Mouse (Mus musculus) G1E (cell line): ENCODE data around the gene Tln2. TPM values are rescaled to one million over a fixed set of nuclear protein-coding genes. Genes with fewer than 3 reads are reported as not detected.

Experiments used
- ATAC-seq: 2 replicates; pipeline ENCODE4 v1.8.0; 2016; ENCODE audit warnings: mild to moderate bottlenecking; ENCODE audit not compliant: insufficient number of reproducible peaks, poor library complexity, low FRiP score, severe bottlenecking; ENCODE audit errors: extremely low read depth
- DNase-seq: peaks from one replicate; pipeline ENCODE4 v3.0.0; 2012; ENCODE audit warnings: low spot score
- H3K27me3 ChIP-seq: 2 replicates; pipeline ENCODE4 v1.6.1; 2012; ENCODE audit warnings: mild to moderate bottlenecking, low read length, inconsistent platforms; ENCODE audit not compliant: insufficient read depth
- H3K36me3 ChIP-seq: replicated peaks from 2 replicates; pipeline ENCODE3; 2012; ENCODE audit warnings: mild to moderate bottlenecking, inconsistent platforms
- H3K4me1 ChIP-seq: 2 replicates; pipeline ENCODE4 v1.6.1; 2012; ENCODE audit warnings: low read depth, low read length, inconsistent platforms, mixed read lengths; ENCODE audit not compliant: insufficient read depth
- H3K4me3 ChIP-seq: 2 replicates; pipeline ENCODE4 v1.5.1; 2012; ENCODE audit warnings: low read depth, mild to moderate bottlenecking, inconsistent platforms, low read length, moderate library complexity, mixed read lengths
- H3K9me3 ChIP-seq: replicated peaks from 2 replicates; pipeline ENCODE4 v1.6.1; 2012; ENCODE audit warnings: inconsistent platforms
- CTCF ChIP-seq: IDR thresholded peaks from 2 replicates; pipeline ENCODE4 v1.5.1; 2012; ENCODE audit warnings: low read depth, low read length, inconsistent platforms, mixed read lengths
- GATA1 ChIP-seq: IDR thresholded peaks from 2 replicates; pipeline ENCODE4 v1.6.1; 2012; ENCODE audit warnings: borderline replicate concordance, low read length, inconsistent platforms, mixed read lengths
- GATA2 ChIP-seq: IDR thresholded peaks from 2 replicates; pipeline ENCODE4 v1.6.1; 2012; ENCODE audit warnings: low read depth, low read length, inconsistent platforms, borderline replicate concordance
- POLR2AphosphoS5 ChIP-seq: IDR thresholded peaks from 2 replicates; pipeline ENCODE4 v1.6.1; 2012; ENCODE audit warnings: low read depth, low read length, inconsistent platforms; ENCODE audit not compliant: insufficient replicate concordance
- TAL1 ChIP-seq: conservative IDR thresholded peaks from 2 replicates; pipeline ENCODE4 v1.6.1; 2012; ENCODE audit warnings: low read depth, low read length, inconsistent platforms, mixed read lengths
- polyA plus RNA-seq: library from polyadenylated mRNA; stranded (reverse); fragments of >175 nt; gene quantifications from 2 replicates; pipeline ENCODE4 v1.2.3, GENCODE M21; 2012
- total RNA-seq, 2 experiments: library from RNA; stranded (forward) in 1 of 2; stranded (reverse) in 1 of 2; fragments of 200-1000 nt in 1 of 2; fragments of >200 nt in 1 of 2; fragmentation: Nextera tagmentation in 1 of 2; gene quantifications; 2 replicates each; pipeline ENCODE4 v1.2.3; 2014 to 2017

Gene Tln2
- total and polyA plus RNA-seq, 3 experiments = 1.6 to 8.1 (median 2.1) TPM

- H3K4me3 ChIP-seq = no peak overlapping the region
- TF ChIP-seq TAL1 (no peak), POLR2AphosphoS5 (no peak), CTCF (no peak)
- ATAC-seq = no peak
- no peaks in the 10 kb centered on the region for H3K36me3 ChIP-seq
- DNase-seq = no peak
- no peaks in the 10 kb centered on the region for H3K27me3 ChIP-seq
- H3K9me3 ChIP-seq = 0 out of 2 replicates have a peak, but pooled peaks cover 4% of the 10 kb centered on the region
- H3K4me1 ChIP-seq = no peaks in the 10 kb centered on the region
These were observed 42.8 kb upstream of the Tln2 start for GRCm38 (mm10) chr9:67602347-67602746.

DNA sequence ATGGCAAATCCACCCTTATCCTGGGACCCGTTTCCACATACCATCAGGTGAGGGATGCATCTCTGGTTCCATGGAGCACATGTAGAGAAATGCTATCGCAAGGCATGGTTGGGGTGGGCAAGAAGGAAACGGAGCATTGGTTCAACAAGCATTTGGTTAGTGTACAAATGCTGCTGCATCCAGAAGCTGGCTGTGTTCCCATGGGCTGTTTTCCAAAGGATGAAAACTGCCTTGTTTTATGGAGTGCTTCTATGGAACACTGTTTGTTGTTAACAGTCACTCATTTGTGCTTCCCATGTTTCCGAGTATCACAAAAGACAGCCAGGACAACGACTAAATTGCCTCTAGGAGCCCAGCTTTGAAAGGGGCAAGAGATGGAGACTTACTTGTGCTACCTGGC, 35.7 kb upstream of the Tln2 start:
- no peak for DNase-seq

DNA sequence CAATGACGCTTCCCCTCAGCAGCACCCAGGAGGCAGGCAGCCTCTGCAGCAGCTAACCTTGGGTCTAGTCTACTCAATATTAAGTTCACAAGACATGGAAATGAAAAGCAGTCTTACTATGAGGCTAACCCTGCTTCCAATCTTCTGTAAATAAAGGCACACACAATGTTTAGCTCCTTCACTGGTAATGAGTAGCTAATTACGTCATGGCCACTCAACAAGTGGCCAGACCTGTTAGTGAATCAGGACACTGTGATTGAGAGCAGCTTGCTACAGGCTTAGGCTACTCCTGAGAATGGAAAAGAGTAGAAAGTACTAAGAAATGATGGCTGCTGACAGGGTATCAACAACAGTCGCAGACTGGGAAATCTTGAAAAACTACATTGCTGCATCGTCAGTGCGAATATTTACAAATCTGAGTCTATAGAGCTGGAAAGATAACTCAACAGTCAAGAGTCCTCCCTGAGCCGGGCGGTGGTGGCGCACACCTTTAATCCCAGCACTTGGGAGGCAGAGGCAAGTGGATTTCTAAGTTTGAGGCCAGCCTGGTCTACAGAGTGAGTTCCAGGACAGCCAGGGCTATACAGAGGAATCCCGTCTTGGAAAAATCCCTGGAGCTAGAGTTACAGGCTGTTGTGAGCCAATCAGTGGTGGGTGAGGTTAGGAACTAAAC, 34.1 kb upstream of the Tln2 start:
- no peak for ATAC-seq
- 0 out of 2 replicates have a peak, but pooled peaks cover 3% of the 10 kb centered on the region for H3K27me3 ChIP-seq

More for the DNA sequence above, 35.7 kb upstream of the Tln2 start:
- Histone ChIP-seq H3K36me3 (no peaks in the 10 kb centered on the region), H3K4me3 (no peak overlapping the region), H3K27me3 (no peaks in the 10 kb centered on the region), H3K9me3 (0 out of 2 replicates have a peak, but pooled peaks cover 2% of the 10 kb centered on the region), H3K4me1 (no peaks in the 10 kb centered on the region)
- ATAC-seq = no peak
- TF ChIP-seq POLR2AphosphoS5 = no peak
- TF ChIP-seq CTCF = no peak
- TF ChIP-seq TAL1 = no peak
- TF ChIP-seq GATA2 = no peak
- no peak for TF ChIP-seq GATA1

GRCm38 (mm10) chr9:67592726-67593125, 33.2 kb upstream of the Tln2 start:
- 0 out of 2 replicates have a peak, but pooled peaks cover 6% of the 10 kb centered on the region for H3K27me3 ChIP-seq
- ATAC-seq = no peak
- H3K36me3 ChIP-seq = no peaks in the 10 kb centered on the region
- no peak for DNase-seq
- TF ChIP-seq GATA1 = no peak
- no peak for TF ChIP-seq POLR2AphosphoS5
- no peak for TF ChIP-seq CTCF
- TF ChIP-seq GATA2 = no peak
- TF ChIP-seq TAL1 = no peak
- H3K4me3 ChIP-seq = no peak overlapping the region
- H3K9me3 ChIP-seq = 0 out of 2 replicates have a peak, but pooled peaks cover 2% of the 10 kb centered on the region
- no peaks in the 10 kb centered on the region for H3K4me1 ChIP-seq

More for the DNA sequence above, 34.1 kb upstream of the Tln2 start:
- 0 out of 2 replicates have a peak, but pooled peaks cover 2% of the 10 kb centered on the region for H3K9me3 ChIP-seq
- DNase-seq = no peak
- H3K36me3 ChIP-seq = no peaks in the 10 kb centered on the region
- H3K4me1 ChIP-seq = no peaks in the 10 kb centered on the region
- TF ChIP-seq GATA2 (no peak), POLR2AphosphoS5 (no peak), CTCF (no peak), GATA1 (no peak), TAL1 (no peak)
- H3K4me3 ChIP-seq = no peak overlapping the region

GRCm38 (mm10) chr9:67587111-67587510, 27.6 kb upstream of the Tln2 start:
- TF ChIP-seq GATA1 (no peak), GATA2 (no peak), POLR2AphosphoS5 (no peak), TAL1 (no peak), CTCF (no peak)
- Histone ChIP-seq H3K36me3 (no peaks in the 10 kb centered on the region), H3K9me3 (no peaks in the 10 kb centered on the region), H3K4me3 (no peak overlapping the region), H3K27me3 (peaks cover 15% of the 10 kb centered on the region; the same call in 1 of the 2 replicates), H3K4me1 (no peaks in the 10 kb centered on the region)
- DNase-seq (no peak), ATAC-seq (no peak)

DNA sequence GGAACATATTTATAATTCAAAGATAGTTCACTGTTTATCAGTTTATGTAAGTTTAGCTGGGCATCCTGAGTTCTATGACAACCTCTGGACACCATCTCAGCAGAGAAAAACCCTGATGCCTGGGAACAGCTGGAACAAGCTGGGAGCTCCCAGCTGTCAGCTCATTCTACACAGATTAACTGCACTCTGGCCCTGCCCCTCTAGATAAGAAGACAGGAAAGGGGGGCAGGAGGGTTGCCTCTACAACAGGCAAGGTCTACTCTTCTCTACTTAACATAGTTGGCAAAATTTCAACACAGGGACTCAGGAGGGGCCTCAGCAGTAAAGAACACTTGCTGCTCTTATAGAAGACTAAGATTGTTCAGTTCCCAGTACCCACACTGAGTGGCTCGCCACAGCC, 27.0 kb upstream of the Tln2 start:
- Histone ChIP-seq H3K27me3 (peaks cover 16% of the 10 kb centered on the region; the same call in 1 of the 2 replicates), H3K4me3 (no peak overlapping the region), H3K36me3 (no peaks in the 10 kb centered on the region), H3K4me1 (no peaks in the 10 kb centered on the region), H3K9me3 (no peaks in the 10 kb centered on the region)
- no peak for ATAC-seq
- DNase-seq = no peak
- TF ChIP-seq GATA1 = no peak
- 0 out of 2 replicates have a peak, but pooled peaks have one; percentile 11 for TF ChIP-seq TAL1

DNA sequence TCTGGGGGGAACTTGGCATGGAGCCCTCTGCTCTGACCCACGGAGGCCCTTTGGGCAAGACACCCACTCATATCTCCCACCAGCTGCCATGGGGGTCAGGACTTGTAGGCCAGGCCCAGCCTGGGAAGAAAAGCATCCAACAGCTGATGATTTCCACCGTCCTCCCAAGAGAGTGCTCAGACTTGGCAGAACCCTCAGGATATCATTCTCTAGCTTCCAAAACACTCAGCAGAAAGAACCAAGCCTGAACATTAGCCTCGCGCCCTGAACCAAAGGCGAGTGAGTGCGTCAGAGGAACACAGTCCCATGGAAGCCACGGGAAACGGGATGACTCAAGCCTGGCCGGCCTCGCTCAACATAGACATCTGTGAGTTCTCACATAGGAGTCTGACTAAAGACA, 25.4 kb upstream of the Tln2 start:
- Histone ChIP-seq H3K36me3 (no peaks in the 10 kb centered on the region), H3K9me3 (no peaks in the 10 kb centered on the region), H3K27me3 (peaks cover 16% of the 10 kb centered on the region; the same call in 1 of the 2 replicates), H3K4me1 (no peaks in the 10 kb centered on the region), H3K4me3 (no peak overlapping the region)
- no peak for TF ChIP-seq GATA1
- TF ChIP-seq GATA2 = no peak
- TF ChIP-seq CTCF = no peak
- TF ChIP-seq TAL1 = no peak
- TF ChIP-seq POLR2AphosphoS5 = no peak
- no peak for DNase-seq
- no peak for ATAC-seq
